Mouse (Mus musculus) testis, adult 2 months (tissue): ENCODE results near the gene Wnt2b.

Source experiments
- CTCF ChIP-seq: fragments of 200-500 bp; IDR thresholded peaks from 2 replicates; pipeline ENCODE4 v1.5.1; 2012; ENCODE audit warnings: low read depth, mild to moderate bottlenecking, inconsistent platforms, low read length, moderate library complexity; ENCODE audit not compliant: control insufficient read depth, insufficient read depth, insufficient replicate concordance
- POLR2A ChIP-seq: fragments of 200-500 bp; IDR thresholded peaks from 2 replicates; pipeline ENCODE4 v1.6.1; 2012; ENCODE audit warnings: low read depth, mild to moderate bottlenecking, inconsistent platforms, low read length, moderate library complexity; ENCODE audit not compliant: control insufficient read depth

- TF ChIP-seq POLR2A (no peak), CTCF (no peak)
Observed at GRCm38 (mm10) chr3:105000561-105000960, 38.8 kb upstream of the Wnt2b start.
